Comparison of ENCODE assay signal across 11 mouse cellular contexts in genomic region chr7:125625829-125626228, GRCm38 (mm10).
"Had no signal": no experiment of that assay in that cellular context is flagged by ENCODE, and none has a peak within 500 bp of the region (broad histone marks: within the 10 kb centered on the region; RNA-seq: fewer than 3 reads in every experiment).

No protein-coding gene starts in this region.

- H3K4me1 ChIP-seq: liver, embryonic 12.5 days; midbrain, embryonic 13.5 days; neural tube, embryonic 15.5 days had no signal

- ATAC-seq: intestine, embryonic 16.5 days; liver, embryonic 12.5 days; midbrain, embryonic 13.5 days had no signal

- H3K4me3 ChIP-seq: left cerebral cortex, adult 2 months; limb, embryonic 10.5 days; liver, embryonic 12.5 days; lung, embryonic 15.5 days; midbrain, embryonic 13.5 days; neural tube, embryonic 15.5 days had no signal

- DNase-seq: kidney, postnatal 10 days; lung, postnatal 14 days; right cerebral cortex, adult 18-20 months had no signal

- H3K27me3 ChIP-seq: liver, embryonic 12.5 days; lung, embryonic 15.5 days; midbrain, embryonic 13.5 days; neural tube, embryonic 15.5 days had no signal

- H3K27ac ChIP-seq: left cerebral cortex, adult 2 months; limb, embryonic 10.5 days; liver, embryonic 12.5 days; lung, embryonic 15.5 days; macrophage; midbrain, embryonic 13.5 days; neural tube, embryonic 15.5 days had no signal

- H3K9ac ChIP-seq: liver, embryonic 12.5 days; lung, embryonic 15.5 days; midbrain, embryonic 13.5 days; neural tube, embryonic 15.5 days had no signal

- H3K36me3 ChIP-seq: limb, embryonic 10.5 days; liver, embryonic 12.5 days; lung, embryonic 15.5 days; midbrain, embryonic 13.5 days; neural tube, embryonic 15.5 days had no signal

- H3K9me3 ChIP-seq: limb, embryonic 10.5 days; lung, embryonic 15.5 days; neural tube, embryonic 15.5 days had no signal

- H3K4me2 ChIP-seq: liver, embryonic 12.5 days; lung, embryonic 15.5 days; midbrain, embryonic 13.5 days; neural tube, embryonic 15.5 days had no signal
